Mouse (Mus musculus): ENCODE data around the gene Ergic1. TPM values are rescaled to one million over a fixed set of nuclear protein-coding genes. Genes with fewer than 3 reads are reported as not detected.

Gene Ergic1
- polyA plus RNA-seq, 1 experiment from 2014 or later: 48.6 TPM

DNA sequence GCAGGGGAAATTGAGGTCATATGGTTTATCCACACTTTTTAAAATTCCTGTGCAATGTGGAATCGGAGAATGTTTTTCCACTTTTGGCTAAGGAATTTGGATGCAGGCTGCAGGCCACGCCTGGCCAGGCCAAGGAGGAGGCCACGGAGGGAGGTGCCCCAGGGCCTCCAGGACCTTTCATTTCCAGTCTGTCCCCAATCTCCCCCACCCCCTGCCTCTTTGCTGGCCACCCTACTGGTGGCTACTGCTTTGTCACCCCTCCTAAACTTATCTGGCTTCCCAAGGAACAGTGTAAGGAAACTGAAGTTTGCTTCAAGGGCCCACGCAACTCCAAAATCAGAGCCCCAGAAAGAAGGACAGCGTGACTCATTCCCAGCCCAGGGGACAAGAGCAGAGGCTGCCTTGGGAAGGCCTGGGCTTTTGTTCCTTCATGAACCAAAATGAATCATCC, 31.5 kb upstream of the Ergic1 start:
- Histone ChIP-seq H3K4me2 (replicated peaks; ENCODE audit: low read depth) (no peak overlapping the region), H3K4me3 (ENCODE audit: low read depth, low read length) (no peak overlapping the region), H3K27ac (ENCODE audit: low read depth, low read length) (no peak overlapping the region), H3K9ac (ENCODE audit: low read depth, low read length) (no peak overlapping the region), H3K4me1 (replicated peaks; ENCODE audit: control insufficient read depth, insufficient read depth, low read length) (no peaks in the 10 kb centered on the region), H3K36me3 (ENCODE audit: control insufficient read depth, insufficient read depth) (no peaks in the 10 kb centered on the region), H3K9me3 (ENCODE audit: control insufficient read depth) (no peaks in the 10 kb centered on the region), H3K27me3 (replicated peaks; ENCODE audit: control insufficient read depth, insufficient read depth, low read length) (no peaks in the 10 kb centered on the region)
- no peak for TF ChIP-seq CTCF (IDR thresholded peaks at IDR 0.05; ENCODE audit: low read depth)
- 82% methylated on average over 5 of the region's 5 CpGs for WGBS
- ATAC-seq: no peak

DNA sequence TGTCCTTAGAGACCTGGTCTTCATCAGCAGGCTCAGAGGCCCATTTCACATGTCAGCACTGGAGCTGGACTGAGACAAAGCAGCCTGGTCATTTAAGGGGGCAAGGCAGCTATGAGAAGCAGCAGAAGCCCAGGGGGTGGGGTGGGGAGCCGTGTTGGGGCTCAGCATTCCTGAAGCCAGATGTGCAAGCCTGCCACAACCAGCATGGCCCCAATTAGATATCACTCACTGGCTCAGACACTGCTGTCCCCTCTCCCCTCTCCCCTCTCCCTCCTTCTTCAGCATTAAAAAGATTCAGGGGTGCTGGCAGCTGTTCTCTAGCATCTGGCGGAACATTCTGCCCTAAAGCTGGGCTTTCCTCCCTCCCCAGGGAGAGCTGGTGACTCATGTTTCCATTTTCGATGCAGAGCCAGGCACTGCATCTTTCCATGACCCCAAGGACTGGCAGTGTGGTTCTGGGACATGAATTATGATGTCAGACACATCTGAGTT, 30.7 kb upstream of the Ergic1 start:
- Histone ChIP-seq H3K4me2 (replicated peaks; ENCODE audit: low read depth) (no peak overlapping the region), H3K36me3 (ENCODE audit: control insufficient read depth, insufficient read depth) (no peaks in the 10 kb centered on the region), H3K27me3 (replicated peaks; ENCODE audit: control insufficient read depth, insufficient read depth, low read length) (no peaks in the 10 kb centered on the region), H3K9ac (ENCODE audit: low read depth, low read length) (no peak overlapping the region), H3K4me1 (replicated peaks; ENCODE audit: control insufficient read depth, insufficient read depth, low read length) (no peaks in the 10 kb centered on the region), H3K9me3 (ENCODE audit: control insufficient read depth) (no peaks in the 10 kb centered on the region), H3K4me3 (ENCODE audit: low read depth, low read length) (no peak overlapping the region), H3K27ac (ENCODE audit: low read depth, low read length) (no peak overlapping the region)
- no peak for ATAC-seq
- 47% methylated on average over 3 of the region's 3 CpGs for WGBS
- no peak for TF ChIP-seq CTCF (IDR thresholded peaks at IDR 0.05; ENCODE audit: low read depth)

DNA sequence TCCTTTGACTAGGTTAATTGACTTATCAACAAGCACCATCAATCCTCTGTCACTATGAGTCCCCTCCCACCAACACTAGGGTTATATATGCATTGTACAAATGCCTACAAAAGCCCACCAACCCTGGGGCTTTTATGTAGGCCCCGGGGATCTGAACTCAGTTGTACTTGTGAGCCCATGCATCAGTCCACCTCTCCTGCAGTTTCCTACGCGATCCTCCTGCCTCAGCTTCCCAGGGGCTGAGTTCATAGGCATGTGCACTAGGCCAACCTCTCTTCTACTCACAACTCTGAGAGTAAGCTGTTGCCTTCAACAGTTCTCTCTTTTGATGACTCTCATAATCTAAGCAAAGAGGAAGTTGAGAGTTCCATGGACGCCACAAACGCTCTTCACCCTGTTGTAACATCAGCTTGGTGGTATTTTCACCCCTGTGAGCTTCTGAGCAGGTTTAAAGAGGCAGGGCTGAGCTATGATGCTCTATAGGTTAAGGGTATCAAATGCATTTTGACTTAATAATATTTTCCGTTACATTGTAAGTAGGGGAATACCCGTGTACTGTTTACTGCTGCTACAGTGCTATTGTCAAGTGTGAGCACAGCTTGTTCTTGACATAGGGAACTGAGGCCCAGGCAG, 29.8 kb upstream of the Ergic1 start:
- no peak for TF ChIP-seq CTCF (IDR thresholded peaks at IDR 0.05; ENCODE audit: low read depth)
- Histone ChIP-seq H3K4me3 (ENCODE audit: low read depth, low read length) (no peak overlapping the region), H3K27me3 (replicated peaks; ENCODE audit: control insufficient read depth, insufficient read depth, low read length) (no peaks in the 10 kb centered on the region), H3K36me3 (ENCODE audit: control insufficient read depth, insufficient read depth) (no peaks in the 10 kb centered on the region), H3K27ac (ENCODE audit: low read depth, low read length) (no peak overlapping the region), H3K4me2 (replicated peaks; ENCODE audit: low read depth) (no peak overlapping the region), H3K9me3 (ENCODE audit: control insufficient read depth) (no peaks in the 10 kb centered on the region), H3K4me1 (replicated peaks; ENCODE audit: control insufficient read depth, insufficient read depth, low read length) (no peaks in the 10 kb centered on the region), H3K9ac (ENCODE audit: low read depth, low read length) (no peak overlapping the region)
- ATAC-seq: no peak
- WGBS: 90% methylated on average over 7 of the region's 7 CpGs

DNA sequence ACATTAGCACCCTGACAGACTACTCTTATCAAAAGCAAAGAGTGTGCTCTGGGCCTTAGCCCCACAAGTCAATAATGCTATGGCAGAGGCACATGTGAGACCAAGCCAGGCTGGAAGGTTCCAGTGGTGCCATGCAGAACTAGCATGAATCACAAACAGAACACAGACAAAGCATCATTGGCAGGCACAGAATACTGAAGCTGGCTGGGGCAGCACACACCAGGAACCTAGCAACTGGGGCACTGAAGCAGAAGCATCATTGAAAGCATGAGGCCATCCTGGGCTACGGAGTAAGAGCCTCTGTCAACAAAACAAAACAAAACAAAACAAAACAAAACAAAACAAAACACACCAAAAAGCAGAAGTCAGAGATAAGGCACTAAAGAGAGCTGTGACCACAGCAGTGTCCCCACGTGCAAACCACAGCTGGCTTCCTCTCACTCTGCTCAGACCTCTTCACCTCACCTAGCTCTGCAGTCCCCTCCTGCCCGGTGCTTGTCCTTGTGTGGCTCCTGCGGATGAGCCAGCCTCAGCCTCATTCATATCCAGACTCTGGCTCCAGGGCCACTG, 28.7 kb upstream of the Ergic1 start:
- 64% methylated on average over 4 of the region's 4 CpGs for WGBS
- no peak for TF ChIP-seq CTCF (IDR thresholded peaks at IDR 0.05; ENCODE audit: low read depth)
- H3K4me1 ChIP-seq (replicated peaks; ENCODE audit: control insufficient read depth, insufficient read depth, low read length): peaks cover 3% of the 10 kb centered on the region; the same call in 1 of the 2 replicates
- H3K9me3 ChIP-seq (ENCODE audit: control insufficient read depth): no peaks in the 10 kb centered on the region
- ATAC-seq: no peak
- no peaks in the 10 kb centered on the region for H3K36me3 ChIP-seq (ENCODE audit: control insufficient read depth, insufficient read depth)
- H3K4me3 ChIP-seq (ENCODE audit: low read depth, low read length): no peak overlapping the region
- no peak overlapping the region for H3K9ac ChIP-seq (ENCODE audit: low read depth, low read length)
- H3K27ac ChIP-seq (ENCODE audit: low read depth, low read length): no peak overlapping the region
- no peaks in the 10 kb centered on the region for H3K27me3 ChIP-seq (replicated peaks; ENCODE audit: control insufficient read depth, insufficient read depth, low read length)
- no peak overlapping the region for H3K4me2 ChIP-seq (replicated peaks; ENCODE audit: low read depth)

DNA sequence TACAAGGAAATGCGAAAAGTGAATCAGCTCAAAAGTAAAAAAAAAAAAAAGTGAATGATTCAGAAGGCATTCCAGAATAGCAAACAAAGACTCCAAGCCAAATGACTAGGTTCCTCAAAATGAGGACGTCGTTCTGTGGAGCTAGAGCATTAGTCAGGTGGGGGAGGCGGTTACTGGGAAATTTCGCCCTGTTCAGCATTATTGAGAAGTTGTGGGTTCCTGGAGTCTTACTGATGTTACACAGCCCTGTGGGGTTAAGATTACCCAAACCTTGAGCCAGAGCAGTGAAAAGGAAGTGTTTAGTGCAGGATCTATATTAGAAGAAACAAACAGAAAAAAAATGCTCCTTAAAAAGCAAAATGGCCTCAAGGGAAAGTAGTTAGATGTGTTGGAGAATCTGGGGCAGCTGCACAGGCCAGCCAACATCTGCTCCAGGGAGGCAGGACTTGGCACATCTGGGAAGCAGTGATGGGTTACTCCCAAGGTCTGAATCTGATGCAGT, 27.4 kb upstream of the Ergic1 start:
- no peak overlapping the region for H3K27ac ChIP-seq (ENCODE audit: low read depth, low read length)
- no peak overlapping the region for H3K4me3 ChIP-seq (ENCODE audit: low read depth, low read length)
- peaks cover 6% of the 10 kb centered on the region; the same call in 1 of the 2 replicates for H3K4me1 ChIP-seq (replicated peaks; ENCODE audit: control insufficient read depth, insufficient read depth, low read length)
- TF ChIP-seq CTCF (IDR thresholded peaks at IDR 0.05; ENCODE audit: low read depth): no peak
- H3K9me3 ChIP-seq (ENCODE audit: control insufficient read depth): no peaks in the 10 kb centered on the region
- 50% methylated on average over 5 of the region's 5 CpGs for WGBS
- H3K27me3 ChIP-seq (replicated peaks; ENCODE audit: control insufficient read depth, insufficient read depth, low read length): no peaks in the 10 kb centered on the region
- H3K4me2 ChIP-seq (replicated peaks; ENCODE audit: low read depth): no peak overlapping the region
- ATAC-seq: no peak
- no peak overlapping the region for H3K9ac ChIP-seq (ENCODE audit: low read depth, low read length)
- H3K36me3 ChIP-seq (ENCODE audit: control insufficient read depth, insufficient read depth): no peaks in the 10 kb centered on the region

DNA sequence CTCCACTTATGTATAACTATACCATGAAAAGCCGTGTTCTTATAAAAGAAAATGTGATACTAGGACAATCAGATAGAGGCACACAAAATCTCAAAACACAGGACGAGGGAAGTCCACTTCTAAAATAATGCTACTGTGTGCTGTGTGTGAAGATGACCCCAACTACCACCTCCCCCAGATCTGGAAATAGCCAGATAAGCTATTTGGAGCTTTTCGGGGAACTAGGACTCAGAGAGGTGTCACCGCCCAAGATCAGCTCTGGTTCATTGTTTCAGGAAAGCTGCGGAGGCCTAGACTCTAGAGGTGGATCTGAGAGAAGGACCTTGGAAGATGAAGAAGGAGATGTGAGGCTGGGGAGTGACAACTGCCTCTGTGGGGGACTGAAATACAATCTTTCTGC, 26.6 kb upstream of the Ergic1 start:
- no peak for TF ChIP-seq CTCF (IDR thresholded peaks at IDR 0.05; ENCODE audit: low read depth)
- ATAC-seq: no peak
- no peak overlapping the region for H3K4me2 ChIP-seq (replicated peaks; ENCODE audit: low read depth)
- H3K4me3 ChIP-seq (ENCODE audit: low read depth, low read length): no peak overlapping the region
- H3K27ac ChIP-seq (ENCODE audit: low read depth, low read length): no peak overlapping the region
- no peaks in the 10 kb centered on the region for H3K36me3 ChIP-seq (ENCODE audit: control insufficient read depth, insufficient read depth)
- H3K4me1 ChIP-seq (replicated peaks; ENCODE audit: control insufficient read depth, insufficient read depth, low read length): peaks cover 6% of the 10 kb centered on the region; the same call in 1 of the 2 replicates
- no peaks in the 10 kb centered on the region for H3K27me3 ChIP-seq (replicated peaks; ENCODE audit: control insufficient read depth, insufficient read depth, low read length)
- H3K9ac ChIP-seq (ENCODE audit: low read depth, low read length): no peak overlapping the region
- 82% methylated on average over 5 of the region's 5 CpGs for WGBS
- H3K9me3 ChIP-seq (ENCODE audit: control insufficient read depth): no peaks in the 10 kb centered on the region

All from intestine, postnatal 0 days (tissue).